Mouse (Mus musculus) frontal cortex, postnatal 14 days (tissue): ENCODE results near the gene Slc17a5.
"Not testable (repeated sequence)": the region's sequence is repeated elsewhere in the genome, so short reads cannot be mapped to it uniquely, and the experiment has no call there.

Experiments used
- DNase-seq, 2 experiments: peaks; one replicate each; pipeline ENCODE4 v3.0.0; 2022; ENCODE audit warnings: low spot score in 2 of 2

The Slc17a5 gene

GRCm38 (mm10) chr9:78517237-78517636 lies 70.6 kb downstream of the Slc17a5 start:
- DNase-seq, result not testable (repeated sequence)

DNA sequence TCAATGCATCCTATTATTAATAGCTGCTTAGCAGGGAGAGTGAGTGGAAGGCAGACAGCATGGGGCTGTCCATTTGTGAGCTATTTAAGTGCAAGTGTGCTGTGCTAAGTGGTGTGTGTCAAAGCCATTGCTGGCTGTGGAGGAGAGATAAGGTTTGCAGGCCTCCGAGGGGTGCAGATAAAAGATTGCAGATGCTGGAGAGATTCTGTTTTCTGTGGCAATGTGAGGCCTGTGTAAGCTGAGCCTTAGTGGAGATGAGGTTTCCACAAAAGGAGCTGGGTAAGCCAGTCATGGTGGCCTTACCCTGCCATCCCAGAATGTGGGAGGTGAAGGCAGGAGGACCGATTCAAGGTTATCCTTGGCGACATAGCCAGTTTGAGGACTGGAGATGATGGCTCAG lies 71.7 kb downstream of the Slc17a5 start:
- DNase-seq, result no peak

DNA sequence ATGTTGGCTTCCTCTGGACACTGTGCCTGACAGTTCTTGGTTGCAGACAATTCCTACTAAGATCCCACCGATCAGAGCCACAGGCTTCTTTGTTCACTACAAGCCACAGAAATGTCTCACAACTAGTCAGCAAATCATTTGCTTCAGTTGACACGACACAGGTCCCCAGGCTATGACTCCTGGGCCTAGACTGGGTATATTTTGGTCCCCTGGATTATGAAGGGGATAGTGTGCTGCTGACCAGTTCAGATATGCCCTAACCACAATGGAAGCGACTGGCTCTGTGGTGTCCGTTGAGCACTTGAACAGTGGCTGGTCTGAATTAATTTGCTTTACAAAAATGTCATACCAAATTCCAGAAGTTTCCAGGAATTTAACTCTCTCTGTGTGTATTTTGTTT lies 73.2 kb downstream of the Slc17a5 start:
- no peak for DNase-seq

DNA sequence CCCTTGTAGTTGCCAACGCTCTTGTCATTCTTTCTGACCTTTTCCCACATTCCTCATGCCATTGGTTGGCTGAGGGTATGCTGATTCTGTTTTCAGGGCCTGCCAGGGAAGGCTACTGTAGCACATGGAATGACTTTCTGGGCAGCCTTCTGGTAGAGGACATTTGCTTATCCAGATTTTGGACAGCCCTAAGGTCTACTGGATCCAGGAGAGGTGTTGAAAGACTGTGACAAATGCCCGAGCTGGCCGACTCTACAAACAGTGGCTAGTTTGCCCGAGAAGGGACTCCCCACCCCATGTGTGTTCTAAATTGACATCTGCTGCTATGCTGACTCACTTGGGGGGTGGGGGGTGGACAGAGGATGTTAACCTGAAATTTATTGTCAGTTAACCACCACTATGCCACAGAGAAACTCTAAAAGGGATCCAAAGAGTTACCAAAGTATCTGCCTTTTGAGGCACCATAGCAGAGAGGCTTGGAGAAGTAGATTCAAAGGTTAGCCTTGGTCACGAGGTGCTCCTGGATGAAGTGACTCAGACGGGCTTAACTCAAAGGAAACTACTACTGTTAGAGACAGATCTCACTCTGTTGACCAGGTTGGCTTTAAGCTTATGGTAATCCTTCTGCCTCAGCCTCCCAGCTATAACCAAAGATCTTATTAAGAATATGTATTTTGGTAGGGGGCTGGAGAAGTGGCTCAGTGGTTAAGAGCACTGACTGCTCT lies 73.9 kb downstream of the Slc17a5 start:
- DNase-seq, result no peak

DNA sequence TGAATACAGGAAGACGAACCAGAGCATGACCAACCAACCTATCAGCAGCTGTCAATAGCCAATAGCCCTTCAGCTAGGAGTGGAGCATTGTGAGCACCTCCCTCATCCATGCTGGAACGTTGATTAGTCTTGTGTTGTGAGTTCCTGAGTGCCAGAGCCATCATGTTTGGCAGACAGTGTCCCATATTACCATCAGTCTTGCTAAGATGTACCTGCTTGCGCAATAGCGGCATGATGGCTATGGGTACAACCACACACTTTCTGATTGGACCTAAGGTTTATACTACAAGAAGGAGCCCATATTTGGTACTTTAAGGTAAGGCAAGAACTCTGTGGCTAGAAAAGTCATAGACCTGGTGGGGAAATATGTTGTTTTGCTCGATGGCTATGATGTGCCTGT lies 76.1 kb downstream of the Slc17a5 start:
- DNase-seq, result no peak

- no peak for DNase-seq
Measured at GRCm38 (mm10) chr9:78508106-78508786, 79.6 kb downstream of the Slc17a5 start.

GRCm38 (mm10) chr9:78506722-78507077 lies 81.1 kb downstream of the Slc17a5 start:
- DNase-seq, result no peak

- DNase-seq, result no peak
Measured at GRCm38 (mm10) chr9:78506002-78506721, 81.7 kb downstream of the Slc17a5 start.

GRCm38 (mm10) chr9:78505223-78505622 lies 82.6 kb downstream of the Slc17a5 start:
- no peak for DNase-seq

DNA sequence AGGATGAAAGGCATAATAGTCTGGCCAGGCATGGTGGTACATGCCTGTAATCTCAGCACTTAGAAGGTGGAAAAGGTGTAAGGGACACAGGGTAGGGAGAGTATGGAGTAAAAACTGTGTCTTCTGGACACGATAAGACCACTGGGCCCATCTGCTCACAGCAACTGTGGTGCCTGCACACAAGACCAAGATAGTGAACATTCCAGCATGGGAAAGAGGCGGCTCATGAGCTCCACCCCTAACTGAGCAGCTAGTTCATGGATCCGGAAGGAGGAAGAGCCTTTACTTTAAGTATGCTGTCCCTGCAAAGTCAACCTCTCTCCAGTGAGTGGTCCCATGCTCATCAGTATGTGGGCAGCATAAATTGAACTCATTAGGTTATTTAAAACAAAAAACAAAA lies 83.2 kb downstream of the Slc17a5 start:
- no peak for DNase-seq

GRCm38 (mm10) chr9:78504133-78504532 lies 83.7 kb downstream of the Slc17a5 start:
- no peak for DNase-seq

GRCm38 (mm10) chr9:78503223-78504079 lies 84.4 kb downstream of the Slc17a5 start:
- DNase-seq, result no peak

DNA sequence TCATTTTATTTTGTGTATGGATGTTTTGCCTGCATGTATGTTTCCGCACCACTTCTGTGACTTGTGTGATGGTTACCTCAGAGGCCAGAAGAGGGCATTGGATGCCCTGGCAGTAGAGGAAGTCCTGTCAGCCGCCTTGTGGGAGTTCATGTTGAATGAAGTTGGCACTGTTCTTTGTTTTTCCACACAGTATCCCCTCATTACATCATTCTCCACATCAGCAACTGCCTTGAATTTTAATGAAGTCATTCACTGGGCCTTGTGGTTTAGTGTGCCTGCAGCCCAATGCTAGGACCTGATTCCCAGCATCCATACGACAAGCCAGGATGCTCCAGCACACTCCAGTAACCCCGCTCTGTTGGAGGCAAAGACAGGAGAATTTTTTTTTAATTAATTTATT lies 86.6 kb downstream of the Slc17a5 start:
- no peak for DNase-seq

GRCm38 (mm10) chr9:78500386-78500785 lies 87.5 kb downstream of the Slc17a5 start:
- no peak for DNase-seq

DNA sequence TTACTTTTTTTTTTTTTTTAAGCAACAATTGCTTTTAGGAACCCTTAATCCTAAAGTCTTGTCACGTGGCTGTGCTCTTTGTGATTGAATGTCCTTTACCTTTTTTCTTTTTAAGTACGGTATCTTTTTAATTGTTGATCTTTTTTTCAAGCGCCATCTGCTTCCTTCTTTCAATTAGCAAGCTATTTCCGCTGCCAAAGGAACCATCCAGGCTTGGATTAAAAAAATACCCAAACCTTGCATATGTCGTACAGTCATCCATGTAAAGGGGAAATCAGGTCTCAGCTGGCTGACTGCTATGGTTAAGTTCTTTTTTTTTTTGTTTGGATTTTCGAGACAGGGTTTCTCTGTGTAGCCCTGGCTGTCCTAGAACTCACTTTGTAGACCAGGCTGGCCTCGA lies 94.7 kb downstream of the Slc17a5 start:
- no peak for DNase-seq

GRCm38 (mm10) chr9:78492254-78492653 lies 95.6 kb downstream of the Slc17a5 start:
- DNase-seq, result no peak

GRCm38 (mm10) chr9:78491169-78491568 lies 96.7 kb downstream of the Slc17a5 start:
- DNase-seq, result no peak

- DNase-seq, result no peak
Measured at GRCm38 (mm10) chr9:78488890-78489420, 98.9 kb downstream of the Slc17a5 start, which contains the start of gene Eef1a1. Gene Eef1a1, minus strand, starts transcription at chr9:78489151.

- not testable (repeated sequence) for DNase-seq
Measured at GRCm38 (mm10) chr9:78488021-78488420, 99.8 kb downstream of the Slc17a5 start.
